Mouse (Mus musculus): Measurements from ENCODE around the gene Ambra1. TPM values are rescaled to one million over a fixed set of nuclear protein-coding genes. Genes with fewer than 3 reads are reported as not detected.

Gene Ambra1
- polyA plus RNA-seq, 1 experiment from 2014 or later: 20.1 TPM

DNA sequence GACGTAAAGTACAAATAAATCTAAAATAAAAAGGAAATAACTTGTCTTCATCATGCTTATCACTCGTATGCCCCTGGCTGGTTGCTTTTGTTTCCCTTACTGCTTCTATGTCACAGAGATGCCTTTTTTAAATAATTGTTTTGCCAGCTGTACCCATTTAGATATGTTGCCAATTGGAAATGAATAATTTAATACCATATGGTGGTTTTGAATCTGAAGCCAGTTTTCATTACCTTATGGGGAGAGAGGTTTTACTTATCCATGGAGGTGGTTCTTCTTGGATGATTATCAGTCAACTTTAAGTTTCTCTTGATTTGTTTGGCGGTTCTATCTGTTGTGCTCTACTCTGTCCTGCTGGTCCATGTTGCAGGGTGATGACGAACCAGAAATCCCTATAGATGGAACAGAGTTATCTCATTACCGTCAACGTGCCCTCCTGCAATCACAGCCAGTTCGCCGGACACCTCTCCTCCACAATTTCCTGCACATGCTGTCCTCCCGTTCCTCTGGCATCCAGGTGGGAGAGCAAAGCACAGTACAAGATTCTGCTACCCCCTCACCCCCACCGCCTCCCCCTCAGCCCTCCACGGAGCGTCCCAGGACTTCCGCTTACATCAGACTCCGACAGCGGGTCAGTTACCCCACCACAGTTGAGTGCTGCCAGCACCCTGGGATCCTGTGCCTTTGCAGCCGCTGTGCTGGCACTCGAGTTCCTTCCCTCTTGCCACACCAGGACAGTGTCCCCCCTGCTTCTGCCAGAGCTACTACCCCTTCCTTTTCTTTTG is 42.2 kb downstream of the Ambra1 start:
- Histone ChIP-seq H3K9me3 (ENCODE audit: control insufficient read depth, low read length) (no peaks in the 10 kb centered on the region), H3K4me1 (replicated peaks; ENCODE audit: control insufficient read depth, insufficient read depth, low read length) (no peaks in the 10 kb centered on the region), H3K4me2 (ENCODE audit: low read depth, low read length, severe bottlenecking) (no peak overlapping the region), H3K9ac (ENCODE audit: low read length) (no peak overlapping the region), H3K27me3 (ENCODE audit: control insufficient read depth, insufficient read depth, low read length) (no peaks in the 10 kb centered on the region), H3K4me3 (ENCODE audit: low read depth, low read length) (no peak overlapping the region), H3K36me3 (ENCODE audit: control insufficient read depth, insufficient read depth, low read length) (peaks cover 5% of the 10 kb centered on the region; the same call in 1 of the 2 replicates), H3K27ac (ENCODE audit: low read depth, low read length) (no peak overlapping the region)
- no peak for ATAC-seq (replicated peaks; ENCODE audit: low FRiP score)
- 95% methylated on average over 17 of the region's 17 CpGs for WGBS
- no peak for DNase-seq (ENCODE audit: low spot score)

DNA sequence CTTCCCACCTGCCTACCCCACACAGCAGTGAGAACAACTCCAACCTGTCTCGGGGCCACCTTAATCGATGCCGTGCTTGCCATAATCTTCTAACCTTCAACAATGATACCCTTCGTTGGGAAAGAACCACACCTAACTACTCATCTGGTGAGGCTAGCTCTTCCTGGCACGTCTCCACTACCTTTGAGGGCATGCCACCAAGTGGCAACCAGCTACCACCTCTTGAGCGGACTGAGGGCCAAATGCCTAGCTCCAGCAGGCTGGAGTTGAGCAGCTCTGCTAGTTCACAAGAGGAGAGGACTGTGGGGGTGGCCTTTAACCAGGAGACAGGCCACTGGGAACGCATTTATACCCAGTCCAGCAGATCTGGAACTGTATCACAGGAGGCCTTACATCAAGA is 43.4 kb downstream of the Ambra1 start:
- no peak for ATAC-seq (replicated peaks; ENCODE audit: low FRiP score)
- no peaks in the 10 kb centered on the region for H3K9me3 ChIP-seq (ENCODE audit: control insufficient read depth, low read length)
- no peaks in the 10 kb centered on the region for H3K4me1 ChIP-seq (replicated peaks; ENCODE audit: control insufficient read depth, insufficient read depth, low read length)
- H3K4me2 ChIP-seq (ENCODE audit: low read depth, low read length, severe bottlenecking): no peak overlapping the region
- H3K27ac ChIP-seq (ENCODE audit: low read depth, low read length): no peak overlapping the region
- peaks cover 5% of the 10 kb centered on the region; the same call in 1 of the 2 replicates for H3K36me3 ChIP-seq (ENCODE audit: control insufficient read depth, insufficient read depth, low read length)
- H3K4me3 ChIP-seq (ENCODE audit: low read depth, low read length): no peak overlapping the region
- 96% methylated on average over 7 of the region's 7 CpGs for WGBS
- no peak overlapping the region for H3K9ac ChIP-seq (ENCODE audit: low read length)
- no peak for DNase-seq (ENCODE audit: low spot score)
- H3K27me3 ChIP-seq (ENCODE audit: control insufficient read depth, insufficient read depth, low read length): no peaks in the 10 kb centered on the region

DNA sequence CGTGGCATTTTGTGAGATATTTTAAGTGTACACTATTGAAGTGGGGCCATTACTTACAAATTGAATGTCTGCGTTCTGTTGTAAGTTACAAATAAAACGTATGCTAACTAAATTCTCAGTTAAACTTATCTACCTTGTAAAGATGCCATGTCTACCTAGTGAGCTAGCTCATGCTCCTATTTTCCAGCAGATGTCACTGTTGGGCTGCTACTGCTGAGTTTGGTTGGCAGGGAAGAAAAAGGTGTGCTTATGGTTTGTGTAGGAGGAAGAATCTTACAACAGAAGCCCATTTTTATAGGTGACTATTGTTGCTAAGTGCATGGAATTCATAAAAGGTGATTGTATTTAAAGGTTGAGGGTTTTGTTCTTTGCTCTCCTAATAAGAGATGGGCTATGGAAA is 49.2 kb downstream of the Ambra1 start:
- ATAC-seq (replicated peaks; ENCODE audit: low FRiP score): no peak
- no peak overlapping the region for H3K9ac ChIP-seq (ENCODE audit: low read length)
- H3K36me3 ChIP-seq (ENCODE audit: control insufficient read depth, insufficient read depth, low read length): no peaks in the 10 kb centered on the region; the same call in 1 of the 2 replicates
- DNase-seq (ENCODE audit: low spot score): no peak
- H3K9me3 ChIP-seq (ENCODE audit: control insufficient read depth, low read length): no peaks in the 10 kb centered on the region
- H3K4me3 ChIP-seq (ENCODE audit: low read depth, low read length): no peak overlapping the region
- 67% methylated on average over 3 of the region's 3 CpGs for WGBS
- no peak overlapping the region for H3K27ac ChIP-seq (ENCODE audit: low read depth, low read length)
- H3K27me3 ChIP-seq (ENCODE audit: control insufficient read depth, insufficient read depth, low read length): no peaks in the 10 kb centered on the region
- no peak overlapping the region for H3K4me2 ChIP-seq (ENCODE audit: low read depth, low read length, severe bottlenecking)
- no peaks in the 10 kb centered on the region for H3K4me1 ChIP-seq (replicated peaks; ENCODE audit: control insufficient read depth, insufficient read depth, low read length)

- ATAC-seq (replicated peaks; ENCODE audit: low FRiP score) (no peak), DNase-seq (ENCODE audit: low spot score) (no peak)
- Histone ChIP-seq H3K9me3 (ENCODE audit: control insufficient read depth, low read length) (no peaks in the 10 kb centered on the region), H3K4me1 (replicated peaks; ENCODE audit: control insufficient read depth, insufficient read depth, low read length) (no peaks in the 10 kb centered on the region), H3K4me2 (ENCODE audit: low read depth, low read length, severe bottlenecking) (no peak overlapping the region), H3K27me3 (ENCODE audit: control insufficient read depth, insufficient read depth, low read length) (no peaks in the 10 kb centered on the region), H3K9ac (ENCODE audit: low read length) (no peak overlapping the region), H3K36me3 (ENCODE audit: control insufficient read depth, insufficient read depth, low read length) (no peaks in the 10 kb centered on the region), H3K27ac (ENCODE audit: low read depth, low read length) (no peak overlapping the region), H3K4me3 (ENCODE audit: low read depth, low read length) (no peak overlapping the region)
- WGBS: 51% methylated on average over 2 of the region's 2 CpGs
Observed at GRCm38 (mm10) chr2:91791621-91792020, 61.7 kb downstream of the Ambra1 start.

DNA sequence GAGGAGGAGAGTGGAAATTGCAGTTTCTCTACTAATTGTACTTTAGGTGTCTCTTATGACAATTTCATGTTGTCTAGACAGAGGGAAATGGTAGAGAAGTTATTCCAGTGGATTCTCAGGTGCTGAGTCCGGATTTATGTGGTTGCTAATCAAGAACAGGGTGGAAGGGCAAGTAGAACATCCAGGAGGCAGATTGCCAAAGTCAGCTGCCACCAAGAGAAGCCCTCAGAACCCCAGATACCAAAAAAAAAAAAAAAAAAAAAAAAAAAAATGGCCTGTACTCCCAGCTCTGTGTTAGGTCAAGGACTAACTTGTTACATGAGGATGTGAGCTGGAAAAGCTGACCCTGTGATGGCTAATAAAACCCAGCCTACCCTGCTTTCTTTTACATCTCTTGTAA is 62.4 kb downstream of the Ambra1 start:
- Histone ChIP-seq H3K9me3 (ENCODE audit: control insufficient read depth, low read length) (no peaks in the 10 kb centered on the region), H3K27me3 (ENCODE audit: control insufficient read depth, insufficient read depth, low read length) (no peaks in the 10 kb centered on the region), H3K9ac (ENCODE audit: low read length) (no peak overlapping the region), H3K4me2 (ENCODE audit: low read depth, low read length, severe bottlenecking) (no peak overlapping the region), H3K4me3 (ENCODE audit: low read depth, low read length) (no peak overlapping the region), H3K4me1 (replicated peaks; ENCODE audit: control insufficient read depth, insufficient read depth, low read length) (no peaks in the 10 kb centered on the region), H3K27ac (ENCODE audit: low read depth, low read length) (no peak overlapping the region), H3K36me3 (ENCODE audit: control insufficient read depth, insufficient read depth, low read length) (no peaks in the 10 kb centered on the region)
- DNase-seq (ENCODE audit: low spot score) (no peak), ATAC-seq (replicated peaks; ENCODE audit: low FRiP score) (no peak)
- WGBS: 80% methylated on average over 1 of the region's 1 CpGs

DNA sequence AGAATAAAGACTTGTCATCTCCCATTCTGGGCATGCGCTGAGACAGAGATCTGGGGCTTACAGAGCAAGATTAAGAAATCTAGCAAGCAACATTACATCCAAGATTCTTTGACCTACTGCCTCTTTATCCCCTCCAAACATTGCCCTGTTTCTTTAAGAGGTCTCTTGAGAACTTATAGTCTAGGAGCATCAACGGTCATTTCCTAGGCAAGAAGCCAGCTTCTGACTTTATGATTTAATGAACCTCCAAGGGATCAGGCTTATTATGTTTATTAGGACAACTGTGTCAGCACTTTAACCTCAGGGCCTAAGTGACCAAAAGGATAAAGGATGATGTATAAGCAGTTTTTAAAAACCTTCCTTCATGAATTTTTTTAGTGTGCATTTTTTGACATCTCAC is 64.5 kb downstream of the Ambra1 start:
- 90% methylated on average over 2 of the region's 2 CpGs for whole genome bisulfite sequencing
- DNase-seq (ENCODE audit: low spot score): no peak
- no peak overlapping the region for H3K9ac ChIP-seq (ENCODE audit: low read length)

GRCm38 (mm10) chr2:91795091-91795490 is 65.2 kb downstream of the Ambra1 start:
- H3K9me3 ChIP-seq (ENCODE audit: control insufficient read depth, low read length): no peaks in the 10 kb centered on the region
- H3K4me2 ChIP-seq (ENCODE audit: low read depth, low read length, severe bottlenecking): no peak overlapping the region
- H3K4me3 ChIP-seq (ENCODE audit: low read depth, low read length): no peak overlapping the region
- no peaks in the 10 kb centered on the region for H3K27me3 ChIP-seq (ENCODE audit: control insufficient read depth, insufficient read depth, low read length)
- no peak overlapping the region for H3K27ac ChIP-seq (ENCODE audit: low read depth, low read length)
- ATAC-seq (replicated peaks; ENCODE audit: low FRiP score): no peak
- H3K4me1 ChIP-seq (replicated peaks; ENCODE audit: control insufficient read depth, insufficient read depth, low read length): no peaks in the 10 kb centered on the region
- H3K9ac ChIP-seq (ENCODE audit: low read length): no peak overlapping the region
- DNase-seq (ENCODE audit: low spot score): no peak
- no peaks in the 10 kb centered on the region for H3K36me3 ChIP-seq (ENCODE audit: control insufficient read depth, insufficient read depth, low read length)
- 91% methylated on average over 3 of the region's 3 CpGs for WGBS

More for the DNA sequence above, 64.5 kb downstream of the Ambra1 start:
- no peak for ATAC-seq (replicated peaks; ENCODE audit: low FRiP score)
- Histone ChIP-seq H3K36me3 (ENCODE audit: control insufficient read depth, insufficient read depth, low read length) (no peaks in the 10 kb centered on the region), H3K27me3 (ENCODE audit: control insufficient read depth, insufficient read depth, low read length) (no peaks in the 10 kb centered on the region), H3K27ac (ENCODE audit: low read depth, low read length) (no peak overlapping the region), H3K4me2 (ENCODE audit: low read depth, low read length, severe bottlenecking) (no peak overlapping the region), H3K4me3 (ENCODE audit: low read depth, low read length) (no peak overlapping the region), H3K9me3 (ENCODE audit: control insufficient read depth, low read length) (no peaks in the 10 kb centered on the region), H3K4me1 (replicated peaks; ENCODE audit: control insufficient read depth, insufficient read depth, low read length) (no peaks in the 10 kb centered on the region)

GRCm38 (mm10) chr2:91811433-91811832 is 81.5 kb downstream of the Ambra1 start:
- Histone ChIP-seq H3K4me3 (ENCODE audit: low read depth, low read length) (no peak overlapping the region), H3K27ac (ENCODE audit: low read depth, low read length) (no peak overlapping the region), H3K27me3 (ENCODE audit: control insufficient read depth, insufficient read depth, low read length) (no peaks in the 10 kb centered on the region), H3K36me3 (ENCODE audit: control insufficient read depth, insufficient read depth, low read length) (no peaks in the 10 kb centered on the region), H3K9me3 (ENCODE audit: control insufficient read depth, low read length) (no peaks in the 10 kb centered on the region), H3K4me1 (replicated peaks; ENCODE audit: control insufficient read depth, insufficient read depth, low read length) (no peaks in the 10 kb centered on the region), H3K4me2 (ENCODE audit: low read depth, low read length, severe bottlenecking) (no peak overlapping the region), H3K9ac (ENCODE audit: low read length) (no peak overlapping the region)
- no peak for ATAC-seq (replicated peaks; ENCODE audit: low FRiP score)
- WGBS: 90% methylated on average over 6 of the region's 6 CpGs
- no peak for DNase-seq (ENCODE audit: low spot score)

DNA sequence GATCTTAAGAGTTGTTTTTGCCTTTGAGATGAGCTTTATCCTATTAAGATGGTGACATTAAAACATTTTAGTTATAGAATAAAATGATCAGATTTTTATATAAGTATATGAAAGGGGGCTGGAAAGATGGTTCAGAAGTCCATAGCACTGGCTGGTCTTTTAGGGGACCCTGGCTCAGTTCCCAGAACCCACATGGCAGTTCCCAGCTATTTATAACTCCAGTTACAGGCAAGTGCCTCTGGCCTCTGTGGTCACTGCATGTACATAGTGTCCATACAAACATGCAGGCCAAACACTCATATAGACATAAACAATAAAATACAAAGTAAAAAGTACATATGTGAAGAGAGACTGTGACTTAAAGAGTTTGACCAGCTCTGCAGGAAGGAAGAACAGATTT is 86.8 kb downstream of the Ambra1 start:
- Histone ChIP-seq H3K36me3 (ENCODE audit: control insufficient read depth, insufficient read depth, low read length) (no peaks in the 10 kb centered on the region), H3K9me3 (ENCODE audit: control insufficient read depth, low read length) (no peaks in the 10 kb centered on the region), H3K27ac (ENCODE audit: low read depth, low read length) (no peak overlapping the region), H3K4me2 (ENCODE audit: low read depth, low read length, severe bottlenecking) (no peak overlapping the region), H3K4me1 (replicated peaks; ENCODE audit: control insufficient read depth, insufficient read depth, low read length) (no peaks in the 10 kb centered on the region), H3K4me3 (ENCODE audit: low read depth, low read length) (no peak overlapping the region), H3K9ac (ENCODE audit: low read length) (no peak overlapping the region), H3K27me3 (ENCODE audit: control insufficient read depth, insufficient read depth, low read length) (no peaks in the 10 kb centered on the region)
- ATAC-seq (replicated peaks; ENCODE audit: low FRiP score): no peak
- no peak for DNase-seq (ENCODE audit: low spot score)
